Mouse (Mus musculus) intestine, postnatal 0 days (tissue): ENCODE measurements around the gene 1700010I14Rik. TPM values are rescaled to one million over a fixed set of nuclear protein-coding genes. Genes with fewer than 3 reads are reported as not detected.

Source experiments
- ATAC-seq: fragments of 200-750 bp; cut with Nextera tagmentation; 2 replicates; pipeline ENCODE4 v1.8.0; 2017; ENCODE audit warnings: mild to moderate bottlenecking, moderate TSS enrichment, moderate library complexity
- H3K27ac ChIP-seq: fragments of 300-500 bp; sonication (generic); 2 replicates; pipeline ENCODE4 v1.5.1; 2014; ENCODE audit warnings: mild to moderate bottlenecking, low read depth, low read length, moderate library complexity
- H3K27me3 ChIP-seq: fragments of 300-500 bp; sonication (generic); replicated peaks from 2 replicates; pipeline ENCODE4 v1.6.1; 2014; ENCODE audit warnings: low read length, mixed read lengths; ENCODE audit not compliant: control insufficient read depth, insufficient read depth
- H3K36me3 ChIP-seq: fragments of 300-500 bp; sonication (generic); 2 replicates; pipeline ENCODE4 v1.6.1; 2014; ENCODE audit warnings: mild to moderate bottlenecking, moderate library complexity; ENCODE audit not compliant: control insufficient read depth, insufficient read depth
- H3K4me1 ChIP-seq: fragments of 300-500 bp; sonication (generic); replicated peaks from 2 replicates; pipeline ENCODE4 v1.6.1; 2014; ENCODE audit warnings: antibody characterized with exemption, low read length, mixed read lengths; ENCODE audit not compliant: control insufficient read depth, insufficient read depth
- H3K4me2 ChIP-seq: fragments of 300-500 bp; sonication (generic); replicated peaks from 2 replicates; pipeline ENCODE4 v1.6.1; 2014; ENCODE audit warnings: low read depth, mild to moderate bottlenecking, moderate library complexity
- H3K4me3 ChIP-seq: fragments of 300-500 bp; sonication (generic); 2 replicates; pipeline ENCODE4 v1.5.1; 2014; ENCODE audit warnings: low read depth, low read length
- H3K9ac ChIP-seq: fragments of 300-500 bp; sonication (generic); 2 replicates; pipeline ENCODE4 v1.6.1; 2014; ENCODE audit warnings: mild to moderate bottlenecking, low read depth, low read length
- H3K9me3 ChIP-seq: fragments of 300-500 bp; sonication (generic); 2 replicates; pipeline ENCODE4 v1.6.1; 2016; ENCODE audit warnings: mixed run types; ENCODE audit not compliant: control insufficient read depth
- CTCF ChIP-seq: sonication (generic); IDR thresholded peaks from 2 replicates; pipeline ENCODE4 v1.5.1; 2016; ENCODE audit warnings: low read depth, mild to moderate bottlenecking, control low read depth, antibody characterized with exemption, moderate library complexity
- WGBS: fragments of 180-500 bp; shearing (Covaris S2); extraction: QIAGEN DNeasy Blood & Tissue Kit; methylation state at CpG from one replicate; pipeline ENCODE4 v1.1.7; 2014; 5-methylcytosine and 5-hydroxymethylcytosine counted together
- polyA plus RNA-seq: library from polyadenylated mRNA; unstranded; fragments of >200 nt; fragmentation: Nextera tagmentation; extraction: Ambion mirVana; gene quantifications from 2 replicates; pipeline ENCODE4 v1.2.1, GENCODE M21; 2015

Gene 1700010I14Rik
- polyA plus RNA-seq, 1 experiment from 2014 or later: 1.2 TPM

- no peaks in the 10 kb centered on the region for H3K36me3 ChIP-seq
- H3K9me3 ChIP-seq: no peaks in the 10 kb centered on the region
- no peak for ATAC-seq
- no peak overlapping the region for H3K4me3 ChIP-seq
- H3K4me2 ChIP-seq: no peak overlapping the region
- TF ChIP-seq CTCF: no peak
- no peaks in the 10 kb centered on the region for H3K4me1 ChIP-seq
- 72% methylated on average over 14 of the region's 14 CpGs for WGBS
- H3K27ac ChIP-seq: no peak overlapping the region
- no peaks in the 10 kb centered on the region for H3K27me3 ChIP-seq
- H3K9ac ChIP-seq: no peak overlapping the region
Measured at GRCm38 (mm10) chr17:8961644-8962043, 26.5 kb upstream of the 1700010I14Rik start.

GRCm38 (mm10) chr17:8965177-8965576 is 23.0 kb upstream of the 1700010I14Rik start:
- Histone ChIP-seq H3K4me2 (no peak overlapping the region), H3K27ac (no peak overlapping the region), H3K27me3 (no peaks in the 10 kb centered on the region), H3K4me3 (no peak overlapping the region), H3K36me3 (no peaks in the 10 kb centered on the region), H3K9ac (no peak overlapping the region), H3K9me3 (no peaks in the 10 kb centered on the region), H3K4me1 (no peaks in the 10 kb centered on the region)
- ATAC-seq: no peak
- TF ChIP-seq CTCF: no peak
- WGBS: 89% methylated on average over 6 of the region's 6 CpGs

GRCm38 (mm10) chr17:8972152-8972854 is 15.8 kb upstream of the 1700010I14Rik start:
- no peaks in the 10 kb centered on the region for H3K9me3 ChIP-seq
- no peak overlapping the region for H3K9ac ChIP-seq
- H3K4me2 ChIP-seq: no peak overlapping the region
- H3K27me3 ChIP-seq: no peaks in the 10 kb centered on the region
- ATAC-seq: no peak
- no peaks in the 10 kb centered on the region for H3K4me1 ChIP-seq
- 46% methylated on average over 12 of the region's 12 CpGs for WGBS
- TF ChIP-seq CTCF: no peak
- no peak overlapping the region for H3K4me3 ChIP-seq
- no peaks in the 10 kb centered on the region for H3K36me3 ChIP-seq
- H3K27ac ChIP-seq: no peak overlapping the region

- H3K27ac ChIP-seq: no peak overlapping the region
- no peak for TF ChIP-seq CTCF
- H3K36me3 ChIP-seq: no peaks in the 10 kb centered on the region
- H3K9me3 ChIP-seq: no peaks in the 10 kb centered on the region
- 76% methylated on average over 5 of the region's 5 CpGs for WGBS
- no peak for ATAC-seq
- H3K9ac ChIP-seq: no peak overlapping the region
- H3K4me3 ChIP-seq: no peak overlapping the region
- no peak overlapping the region for H3K4me2 ChIP-seq
- no peaks in the 10 kb centered on the region for H3K4me1 ChIP-seq
- no peaks in the 10 kb centered on the region for H3K27me3 ChIP-seq
Measured at GRCm38 (mm10) chr17:8973331-8973730, 14.8 kb upstream of the 1700010I14Rik start.

GRCm38 (mm10) chr17:8974423-8974822 is 13.7 kb upstream of the 1700010I14Rik start:
- Histone ChIP-seq H3K4me1 (no peaks in the 10 kb centered on the region), H3K27ac (no peak overlapping the region), H3K4me3 (no peak overlapping the region), H3K9me3 (no peaks in the 10 kb centered on the region), H3K4me2 (no peak overlapping the region), H3K9ac (no peak overlapping the region), H3K27me3 (no peaks in the 10 kb centered on the region), H3K36me3 (no peaks in the 10 kb centered on the region)
- TF ChIP-seq CTCF: no peak
- 66% methylated on average over 7 of the region's 7 CpGs for WGBS
- ATAC-seq: no peak

GRCm38 (mm10) chr17:8974823-8975397 is 13.2 kb upstream of the 1700010I14Rik start:
- H3K27me3 ChIP-seq: no peaks in the 10 kb centered on the region
- no peaks in the 10 kb centered on the region for H3K9me3 ChIP-seq
- no peak for TF ChIP-seq CTCF
- no peak overlapping the region for H3K4me2 ChIP-seq
- H3K36me3 ChIP-seq: no peaks in the 10 kb centered on the region
- WGBS: 69% methylated on average over 6 of the region's 6 CpGs
- H3K4me1 ChIP-seq: no peaks in the 10 kb centered on the region
- no peak for ATAC-seq
- H3K27ac ChIP-seq: no peak overlapping the region
- no peak overlapping the region for H3K9ac ChIP-seq
- no peak overlapping the region for H3K4me3 ChIP-seq
